Mouse (Mus musculus): ENCODE data around the gene Gm45208. TPM values are rescaled to one million over a fixed set of nuclear protein-coding genes. Genes with fewer than 3 reads are reported as not detected.

Gm45208 gene
- polyA plus RNA-seq, 1 experiment from 2014 or later: not detected

GRCm38 (mm10) chrX:7775501-7776205 lies 53.6 kb downstream of the Gm45208 start:
- H3K9me3 ChIP-seq (replicated peaks; ENCODE audit: control insufficient read depth, low read length): no peaks in the 10 kb centered on the region
- H3K9ac ChIP-seq (ENCODE audit: low read length): no peak overlapping the region
- ATAC-seq: no peak
- 76% methylated on average over 9 of the region's 9 CpGs for WGBS
- no peak for DNase-seq (ENCODE audit: low spot score)
- H3K27me3 ChIP-seq (replicated peaks; ENCODE audit: control insufficient read depth, insufficient read depth, low read length): no peaks in the 10 kb centered on the region
- no peak overlapping the region for H3K4me3 ChIP-seq (ENCODE audit: low read depth, low read length)
- peaks cover 15% of the 10 kb centered on the region; the same call in 1 of the 2 replicates for H3K36me3 ChIP-seq (ENCODE audit: control insufficient read depth, insufficient read depth, low read length)
- H3K4me1 ChIP-seq (ENCODE audit: control insufficient read depth, insufficient read depth, low read length): no peaks in the 10 kb centered on the region
- no peak overlapping the region for H3K27ac ChIP-seq (ENCODE audit: low read depth, low read length)
- H3K4me2 ChIP-seq (ENCODE audit: low read length): no peak overlapping the region

GRCm38 (mm10) chrX:7776329-7777082 lies 54.5 kb downstream of the Gm45208 start:
- 47% methylated on average over 8 of the region's 8 CpGs for WGBS
- H3K4me2 ChIP-seq (ENCODE audit: low read length): no peak overlapping the region
- H3K4me3 ChIP-seq (ENCODE audit: low read depth, low read length): no peak overlapping the region
- no peaks in the 10 kb centered on the region for H3K27me3 ChIP-seq (replicated peaks; ENCODE audit: control insufficient read depth, insufficient read depth, low read length)
- H3K9ac ChIP-seq (ENCODE audit: low read length): no peak overlapping the region
- ATAC-seq (peak; percentile 62; the same call in 1 of the 2 replicates), DNase-seq (ENCODE audit: low spot score) (peak; percentile 62)
- no peaks in the 10 kb centered on the region for H3K4me1 ChIP-seq (ENCODE audit: control insufficient read depth, insufficient read depth, low read length)
- peaks cover 10% of the 10 kb centered on the region; the same call in 1 of the 2 replicates for H3K36me3 ChIP-seq (ENCODE audit: control insufficient read depth, insufficient read depth, low read length)
- H3K27ac ChIP-seq (ENCODE audit: low read depth, low read length): no peak overlapping the region
- H3K9me3 ChIP-seq (replicated peaks; ENCODE audit: control insufficient read depth, low read length): no peaks in the 10 kb centered on the region

- no peak overlapping the region for H3K27ac ChIP-seq (ENCODE audit: low read depth, low read length)
- H3K36me3 ChIP-seq (ENCODE audit: control insufficient read depth, insufficient read depth, low read length): peaks cover 3% of the 10 kb centered on the region; the same call in 1 of the 2 replicates
- no peaks in the 10 kb centered on the region for H3K27me3 ChIP-seq (replicated peaks; ENCODE audit: control insufficient read depth, insufficient read depth, low read length)
- ATAC-seq (no peak), DNase-seq (ENCODE audit: low spot score) (no peak)
- H3K4me3 ChIP-seq (ENCODE audit: low read depth, low read length): no peak overlapping the region
- no peaks in the 10 kb centered on the region for H3K9me3 ChIP-seq (replicated peaks; ENCODE audit: control insufficient read depth, low read length)
- 74% methylated on average over 7 of the region's 7 CpGs for WGBS
- H3K4me1 ChIP-seq (ENCODE audit: control insufficient read depth, insufficient read depth, low read length): no peaks in the 10 kb centered on the region
- H3K9ac ChIP-seq (ENCODE audit: low read length): no peak overlapping the region
- no peak overlapping the region for H3K4me2 ChIP-seq (ENCODE audit: low read length)
Measured at GRCm38 (mm10) chrX:7778450-7779244, 56.6 kb downstream of the Gm45208 start.

- no peak overlapping the region for H3K27ac ChIP-seq (ENCODE audit: low read depth, low read length)
- H3K36me3 ChIP-seq (ENCODE audit: control insufficient read depth, insufficient read depth, low read length): no peaks in the 10 kb centered on the region; the same call in 1 of the 2 replicates
- ATAC-seq (no peak), DNase-seq (ENCODE audit: low spot score) (no peak)
- no peaks in the 10 kb centered on the region for H3K27me3 ChIP-seq (replicated peaks; ENCODE audit: control insufficient read depth, insufficient read depth, low read length)
- 34% methylated on average over 3 of the region's 3 CpGs for WGBS
- H3K4me2 ChIP-seq (ENCODE audit: low read length): no peak overlapping the region
- no peak overlapping the region for H3K4me3 ChIP-seq (ENCODE audit: low read depth, low read length)
- H3K9ac ChIP-seq (ENCODE audit: low read length): no peak overlapping the region
- no peaks in the 10 kb centered on the region for H3K4me1 ChIP-seq (ENCODE audit: control insufficient read depth, insufficient read depth, low read length)
- H3K9me3 ChIP-seq (replicated peaks; ENCODE audit: control insufficient read depth, low read length): no peaks in the 10 kb centered on the region
Measured at GRCm38 (mm10) chrX:7779294-7779693, 57.2 kb downstream of the Gm45208 start.

Other genes starting within 250 kb of the Gm45208 start
- gene Foxp3, start 148.6 kb upstream of the Gm45208 start, polyA plus RNA-seq (2014; fragmentation: Nextera tagmentation; extraction: Ambion mirVana): 0.09 TPM in 1 of 2 replicates, not detected in the other
- gene Ppp1r3f, start 148.0 kb upstream of the Gm45208 start, polyA plus RNA-seq (2014; fragmentation: Nextera tagmentation; extraction: Ambion mirVana): 2.6 and 3.3 TPM in 2 replicates
- gene Ccdc22, start 116.7 kb upstream of the Gm45208 start, polyA plus RNA-seq (2014; fragmentation: Nextera tagmentation; extraction: Ambion mirVana): 37.0 and 44.0 TPM in 2 replicates
- gene Cacna1f, start 115.2 kb upstream of the Gm45208 start, polyA plus RNA-seq (2014; fragmentation: Nextera tagmentation; extraction: Ambion mirVana): not detected in 2 replicates
- 69.2 and 96.1 TPM in 2 replicates for gene Syp, start 83.8 kb upstream of the Gm45208 start, polyA plus RNA-seq (2014; fragmentation: Nextera tagmentation; extraction: Ambion mirVana)
- 0.94 and 1.6 TPM in 2 replicates for gene Prickle3, start 65.0 kb upstream of the Gm45208 start, polyA plus RNA-seq (2014; fragmentation: Nextera tagmentation; extraction: Ambion mirVana)
- gene Plp2, start 50.9 kb upstream of the Gm45208 start, polyA plus RNA-seq (2014; fragmentation: Nextera tagmentation; extraction: Ambion mirVana): 38.4 and 51.5 TPM in 2 replicates
- gene Magix, start 41.0 kb upstream of the Gm45208 start, polyA plus RNA-seq (2014; fragmentation: Nextera tagmentation; extraction: Ambion mirVana): 0.13 TPM in 1 of 2 replicates, not detected in the other
- 56.2 and 57.4 TPM in 2 replicates for gene Gpkow, start 25.1 kb upstream of the Gm45208 start, polyA plus RNA-seq (2014; fragmentation: Nextera tagmentation; extraction: Ambion mirVana)
- 30.2 and 31.3 TPM in 2 replicates for gene Wdr45, start 7.9 kb upstream of the Gm45208 start, polyA plus RNA-seq (2014; fragmentation: Nextera tagmentation; extraction: Ambion mirVana)
- 139 and 145 TPM in 2 replicates for gene Praf2, start 6.2 kb downstream of the Gm45208 start, polyA plus RNA-seq (2014; fragmentation: Nextera tagmentation; extraction: Ambion mirVana)
- gene Ccdc120, start 28.7 kb downstream of the Gm45208 start, polyA plus RNA-seq (2014; fragmentation: Nextera tagmentation; extraction: Ambion mirVana): 43.8 and 45.3 TPM in 2 replicates
- gene Tfe3, start 40.3 kb downstream of the Gm45208 start, polyA plus RNA-seq (2014; fragmentation: Nextera tagmentation; extraction: Ambion mirVana): 16.1 and 23.9 TPM in 2 replicates
- 44.0 and 50.4 TPM in 2 replicates for gene Gripap1, start 67.5 kb downstream of the Gm45208 start, polyA plus RNA-seq (2014; fragmentation: Nextera tagmentation; extraction: Ambion mirVana)
- gene Kcnd1, start 100.0 kb downstream of the Gm45208 start, polyA plus RNA-seq (2014; fragmentation: Nextera tagmentation; extraction: Ambion mirVana): 1.3 and 1.6 TPM in 2 replicates
- gene Otud5, start 119.1 kb downstream of the Gm45208 start, polyA plus RNA-seq (2014; fragmentation: Nextera tagmentation; extraction: Ambion mirVana): 31.8 and 36.9 TPM in 2 replicates
- 11.3 and 15.1 TPM in 2 replicates for gene Pim2, start 156.0 kb downstream of the Gm45208 start, polyA plus RNA-seq (2014; fragmentation: Nextera tagmentation; extraction: Ambion mirVana)
- gene Slc35a2, start 161.8 kb downstream of the Gm45208 start, polyA plus RNA-seq (2014; fragmentation: Nextera tagmentation; extraction: Ambion mirVana): 17.1 and 17.8 TPM in 2 replicates
- 144 and 172 TPM in 2 replicates for gene Pqbp1, start 177.0 kb downstream of the Gm45208 start, polyA plus RNA-seq (2014; fragmentation: Nextera tagmentation; extraction: Ambion mirVana)
- 193 and 227 TPM in 2 replicates for gene Timm17b, start 177.1 kb downstream of the Gm45208 start, polyA plus RNA-seq (2014; fragmentation: Nextera tagmentation; extraction: Ambion mirVana)
- gene Gm10491, start 185.6 kb downstream of the Gm45208 start, polyA plus RNA-seq (2014; fragmentation: Nextera tagmentation; extraction: Ambion mirVana): not detected in 2 replicates
- not detected in 2 replicates for gene Gm10490, start 187.3 kb downstream of the Gm45208 start, polyA plus RNA-seq (2014; fragmentation: Nextera tagmentation; extraction: Ambion mirVana)
- 84.4 and 111 TPM in 2 replicates for gene Pcsk1n, start 197.6 kb downstream of the Gm45208 start, polyA plus RNA-seq (2014; fragmentation: Nextera tagmentation; extraction: Ambion mirVana)
- gene Eras, start 206.4 kb downstream of the Gm45208 start, polyA plus RNA-seq (2014; fragmentation: Nextera tagmentation; extraction: Ambion mirVana): not detected in 2 replicates
- 43.3 and 50.4 TPM in 2 replicates for gene Hdac6, start 225.6 kb downstream of the Gm45208 start, polyA plus RNA-seq (2014; fragmentation: Nextera tagmentation; extraction: Ambion mirVana)